Mouse (Mus musculus) urinary bladder, postnatal 10 days (tissue): ENCODE results near the gene Gast.

Experiments
- DNase-seq: peaks from one replicate; pipeline ENCODE4 v3.0.0; 2022; ENCODE audit warnings: low spot score

Gene Gast

DNA sequence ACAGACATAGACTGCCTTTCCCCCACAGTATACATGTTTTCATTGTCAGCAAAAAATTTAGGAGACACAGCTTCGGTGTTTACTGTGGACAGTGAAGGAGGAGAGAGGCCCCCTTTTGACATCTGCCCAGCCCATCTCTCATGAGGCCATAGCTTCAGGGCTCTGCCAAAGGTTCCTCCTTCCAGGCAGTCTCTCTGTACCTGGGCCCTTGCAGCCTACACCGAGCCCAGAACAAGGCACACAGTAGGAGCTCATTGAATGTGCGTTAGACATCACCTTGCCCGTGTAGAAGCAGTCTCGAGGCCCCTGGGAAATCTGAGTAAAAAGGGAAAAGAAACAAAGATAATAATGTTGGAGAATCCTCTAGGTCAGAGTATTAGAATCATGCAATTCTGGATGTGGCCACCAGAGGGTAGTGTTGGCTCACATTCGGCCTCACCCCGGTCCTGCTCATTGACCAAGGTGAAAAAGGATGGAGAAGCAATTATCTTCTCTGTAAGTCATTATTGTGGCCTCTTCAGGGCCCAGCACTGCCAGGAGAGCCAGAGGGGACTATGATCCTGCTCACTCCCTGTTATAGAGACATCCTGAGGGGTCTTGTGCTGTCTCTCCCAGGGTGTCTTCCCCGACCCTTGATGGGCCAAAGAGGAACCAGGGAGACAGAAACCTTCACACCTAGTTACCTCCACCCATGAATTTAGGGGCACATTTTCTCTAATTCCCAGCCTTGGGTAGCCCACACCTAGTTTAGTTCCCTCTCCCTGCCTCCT, 28.2 kb downstream of the Gast start:
- no peak for DNase-seq

DNA sequence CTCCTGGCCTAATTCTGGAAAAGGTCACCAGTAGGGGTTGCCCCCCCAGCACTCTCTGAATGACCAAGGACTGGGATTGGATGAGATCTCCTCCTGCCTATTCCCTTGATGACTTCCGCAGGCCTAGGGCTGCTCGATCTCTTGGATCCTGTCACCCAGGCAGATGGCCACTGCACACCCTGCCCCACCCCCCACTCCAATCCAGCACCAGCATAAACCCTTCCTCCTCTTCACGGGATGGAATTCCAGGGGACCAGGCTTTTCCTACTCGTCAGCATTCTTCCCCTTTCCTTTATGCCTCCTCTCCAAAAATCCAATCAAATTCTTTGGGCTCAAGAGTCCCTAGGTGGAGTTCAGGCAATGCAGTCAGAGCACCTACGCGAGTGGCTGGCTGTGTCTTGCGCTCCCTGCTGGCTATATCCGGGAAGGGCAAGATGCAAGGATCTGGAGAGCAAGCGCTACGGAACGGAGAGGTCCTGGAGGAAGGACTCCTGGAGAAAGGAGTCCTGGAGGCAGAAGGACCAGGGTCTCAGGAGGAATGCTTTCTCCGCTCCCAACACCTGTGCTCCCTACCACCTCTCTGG, 28.9 kb downstream of the Gast start:
- DNase-seq = no peak

DNA sequence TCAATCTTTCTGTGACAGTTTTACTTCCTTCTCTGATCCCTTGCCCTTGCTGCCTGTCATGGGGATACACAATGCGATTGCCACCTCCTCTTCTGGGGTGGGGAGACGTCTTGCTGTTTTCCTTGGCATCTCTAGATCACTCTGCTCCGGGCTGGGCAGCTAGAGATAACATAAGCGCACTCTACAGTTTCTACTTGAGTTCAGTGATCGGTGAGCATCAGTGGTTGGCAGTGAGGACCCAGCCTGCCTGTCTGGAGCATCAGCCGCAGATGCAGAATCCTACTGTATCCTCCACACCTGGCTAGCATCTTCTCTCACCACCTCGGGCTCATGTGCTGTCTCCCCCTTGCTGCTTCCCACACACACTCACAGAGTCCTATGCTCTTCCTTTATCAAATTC, 34.9 kb downstream of the Gast start:
- DNase-seq = no peak

DNA sequence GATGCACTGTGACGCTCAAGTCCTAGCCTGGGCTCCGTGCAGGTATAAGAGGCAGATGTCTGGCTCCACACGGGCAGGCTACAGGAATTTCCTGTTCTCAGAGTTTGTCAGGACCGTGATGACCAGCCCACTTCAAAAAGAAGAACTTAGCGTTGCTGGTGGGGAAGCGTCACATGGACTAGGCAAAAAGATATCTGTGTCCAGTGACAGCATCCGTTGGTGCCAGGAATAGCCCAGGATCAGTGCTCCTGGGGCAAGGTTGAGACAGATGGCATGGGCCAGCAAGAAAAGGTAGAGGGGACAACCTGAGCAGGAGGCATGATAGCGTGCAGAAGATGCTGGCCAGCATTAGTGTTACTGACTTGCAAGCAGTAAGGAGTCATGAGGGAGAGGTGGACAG, 35.6 kb downstream of the Gast start:
- DNase-seq = no peak

DNA sequence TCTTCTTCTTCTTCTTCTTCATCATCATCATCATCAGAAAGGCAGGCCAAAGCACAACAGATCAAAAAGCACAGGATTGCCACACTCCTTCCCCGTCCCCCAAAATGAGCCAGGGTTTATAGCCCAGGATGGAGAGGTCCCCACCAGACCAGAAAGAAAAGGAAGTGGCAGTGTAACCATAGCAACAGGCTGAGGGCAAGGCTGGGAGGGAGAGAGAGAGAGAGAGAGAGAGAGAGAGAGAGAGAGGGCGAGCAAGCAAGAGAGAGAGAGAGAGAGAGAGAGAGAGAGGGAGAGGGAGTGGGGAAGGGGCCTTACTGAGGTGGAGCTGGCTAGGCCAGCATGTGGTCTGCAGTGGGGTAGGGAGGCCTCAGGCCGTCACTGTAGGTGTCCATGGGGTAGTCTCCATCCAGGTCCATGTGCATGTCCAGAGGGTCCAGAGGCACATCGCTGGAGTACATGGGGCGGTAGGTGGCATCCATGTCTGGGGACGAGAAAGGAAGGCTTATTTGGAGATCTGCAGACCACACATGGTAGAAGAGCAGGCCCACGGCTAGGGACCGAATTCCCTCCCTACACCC, 37.9 kb downstream of the Gast start:
- no peak for DNase-seq

DNA sequence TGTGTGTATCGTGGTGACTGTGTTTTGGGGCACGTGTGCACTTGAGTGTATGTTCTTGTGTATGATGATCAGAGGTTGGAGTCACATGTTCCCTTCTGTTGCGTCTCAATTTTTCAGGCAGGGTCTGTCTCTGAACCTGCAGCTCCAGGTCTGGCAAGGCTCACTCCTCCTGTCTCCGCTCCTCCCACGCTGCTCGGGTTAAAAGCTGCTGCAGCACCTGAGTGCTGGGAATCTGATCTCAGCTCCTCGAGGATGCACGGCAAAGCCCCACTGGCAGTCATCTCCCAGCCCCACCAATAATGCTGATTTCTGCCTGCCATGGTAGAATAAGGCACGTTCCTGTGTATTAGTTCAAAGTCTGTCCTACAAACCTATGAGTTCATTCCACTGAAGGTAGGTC, 40.9 kb downstream of the Gast start:
- DNase-seq = no peak

DNA sequence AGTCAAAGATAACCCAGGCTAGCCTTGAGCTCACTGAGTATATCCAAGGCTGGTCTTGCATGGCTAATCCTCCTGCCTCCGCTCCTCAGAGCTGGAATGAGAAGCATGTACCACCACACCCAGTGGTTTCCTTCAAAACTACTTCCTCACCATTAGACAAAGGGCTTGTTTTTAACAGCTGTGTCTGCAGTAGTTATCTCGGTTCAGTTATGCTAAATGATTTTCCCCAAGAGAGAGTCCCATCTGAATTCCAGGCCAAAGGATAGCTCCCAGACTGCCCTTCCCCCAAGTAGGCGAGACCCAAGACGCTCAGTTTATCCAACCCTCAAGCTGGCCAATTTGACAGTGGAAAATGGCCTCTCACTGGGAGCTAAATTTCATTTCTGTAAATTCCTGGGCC, 41.8 kb downstream of the Gast start:
- no peak for DNase-seq

DNA sequence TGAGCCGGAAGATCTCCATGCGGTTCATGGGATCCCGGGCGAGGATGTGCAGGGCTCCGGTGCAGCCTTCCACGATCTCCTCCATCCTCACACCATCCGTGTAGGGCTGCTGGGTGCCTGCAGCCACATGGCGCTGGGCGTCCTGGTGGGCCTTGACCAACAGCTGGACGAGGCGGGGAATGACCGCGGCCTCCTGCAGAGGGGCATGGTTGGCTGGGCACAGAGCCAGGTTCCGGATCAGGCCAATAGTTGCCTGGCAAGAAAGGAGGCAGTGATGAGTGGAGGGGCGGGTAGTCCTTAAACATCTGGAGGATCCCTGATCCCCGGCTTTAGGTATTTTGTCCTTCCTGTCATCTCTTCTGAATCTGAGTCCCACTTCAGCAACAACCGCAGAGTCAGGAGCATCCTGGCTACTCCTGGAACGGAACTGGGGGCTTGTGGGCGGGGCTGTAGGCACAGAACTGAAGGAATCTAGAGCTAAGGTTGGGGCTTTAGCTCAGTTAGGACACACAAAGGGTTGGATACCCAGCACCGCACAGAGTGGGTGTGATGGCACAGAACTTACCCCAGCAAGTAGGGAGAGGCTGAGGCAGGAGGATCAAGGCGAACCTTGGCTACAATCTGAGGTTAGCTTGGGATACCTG, 42.7 kb downstream of the Gast start:
- no peak for DNase-seq

DNA sequence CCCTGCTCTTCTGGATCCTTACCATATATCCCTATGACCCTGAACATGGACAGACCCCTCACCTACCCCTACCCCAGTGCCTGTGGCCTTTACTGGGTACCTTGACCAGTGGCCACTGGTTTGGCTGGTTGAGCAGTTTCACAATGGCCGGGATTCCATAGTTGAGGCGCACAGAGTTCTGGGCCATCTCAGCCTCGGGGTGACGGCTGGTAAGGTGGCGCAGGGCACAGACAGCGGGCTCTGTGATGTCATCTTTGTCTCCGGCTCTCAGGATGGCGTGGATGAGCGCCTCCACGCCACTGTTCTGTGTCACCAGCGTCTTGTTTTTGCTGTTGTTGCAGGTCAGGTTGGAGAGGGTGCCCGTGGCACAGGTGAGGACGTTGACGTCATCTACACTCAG, 43.8 kb downstream of the Gast start:
- no peak for DNase-seq

DNA sequence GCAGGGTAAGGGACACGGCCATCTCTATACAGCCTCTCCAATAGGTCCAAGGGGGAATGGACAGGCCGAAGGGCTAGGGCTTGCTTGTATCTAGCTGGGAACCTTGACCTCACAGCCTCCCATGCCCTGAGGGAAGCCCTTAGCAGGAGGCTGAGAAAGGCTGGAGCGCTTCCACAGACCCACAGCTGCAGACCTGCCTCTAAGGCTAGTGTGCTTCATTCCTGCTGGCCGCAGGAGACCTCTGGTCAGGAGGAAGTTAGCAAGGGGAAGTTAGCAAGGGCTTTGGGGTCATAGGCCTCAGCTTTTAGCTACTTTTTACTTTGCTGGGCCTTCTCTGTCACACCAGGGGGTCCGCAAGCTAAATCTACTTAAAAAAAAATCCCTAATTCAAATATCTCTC, 44.2 kb downstream of the Gast start:
- DNase-seq = no peak

DNA sequence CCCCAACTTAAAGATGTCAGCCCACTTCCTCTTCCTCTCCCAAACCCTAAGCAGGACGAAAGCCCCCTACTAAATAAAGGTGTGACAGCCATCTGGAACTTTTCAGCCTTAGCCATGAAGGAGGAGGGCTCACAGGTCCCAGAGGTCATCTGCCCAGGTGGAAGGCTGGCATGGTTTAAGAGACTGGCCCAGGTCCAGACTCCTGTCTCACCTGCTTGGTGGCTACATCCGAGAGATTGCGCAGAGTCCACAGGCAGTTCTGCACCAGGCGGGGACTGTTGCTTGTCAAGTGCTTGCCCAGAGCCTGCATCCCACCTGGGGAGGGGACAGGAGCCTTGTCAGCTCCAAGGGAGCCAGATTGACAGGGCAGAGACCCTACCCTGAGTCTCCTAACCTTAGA, 45.1 kb downstream of the Gast start:
- DNase-seq = no peak

DNA sequence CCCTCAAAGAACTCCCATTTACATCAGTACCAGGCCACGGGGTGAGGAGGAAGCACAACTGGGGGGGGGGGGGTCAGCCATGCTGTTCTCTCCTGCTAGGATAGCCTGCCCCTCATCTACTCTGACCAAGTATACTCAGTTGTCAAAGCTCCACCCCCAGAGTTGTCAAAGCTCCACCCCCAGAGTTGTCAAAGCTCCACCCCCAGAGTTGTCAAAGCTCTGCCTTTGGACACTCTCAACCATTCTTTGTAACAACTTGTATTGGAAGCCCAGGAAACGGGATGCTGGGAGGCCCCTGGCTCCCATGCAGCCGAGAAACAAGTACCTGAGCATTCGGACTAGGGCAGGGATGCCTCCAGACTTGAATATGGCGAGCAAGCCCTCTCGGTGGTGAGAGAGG, 48.5 kb downstream of the Gast start:
- DNase-seq = no peak

DNA sequence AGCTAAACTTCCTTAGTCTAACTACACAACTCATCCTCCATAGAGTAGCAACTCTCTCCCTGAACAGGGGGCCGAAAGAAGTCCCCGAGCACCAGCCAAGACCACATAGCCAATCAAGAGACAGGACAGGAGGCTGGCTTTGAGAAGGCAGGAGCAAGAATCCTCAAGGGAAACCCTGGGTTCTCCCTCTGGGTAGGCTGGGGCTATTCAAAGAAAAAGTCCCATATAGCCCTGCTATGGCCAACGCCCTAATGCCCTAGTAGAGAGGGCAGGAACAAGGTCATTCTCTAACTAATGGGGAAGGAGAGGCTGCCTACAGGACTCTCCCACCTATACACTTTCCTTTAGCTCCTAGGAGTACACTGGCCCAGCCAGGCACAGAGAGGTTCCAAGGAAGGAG, 50.8 kb downstream of the Gast start:
- DNase-seq = no peak

DNA sequence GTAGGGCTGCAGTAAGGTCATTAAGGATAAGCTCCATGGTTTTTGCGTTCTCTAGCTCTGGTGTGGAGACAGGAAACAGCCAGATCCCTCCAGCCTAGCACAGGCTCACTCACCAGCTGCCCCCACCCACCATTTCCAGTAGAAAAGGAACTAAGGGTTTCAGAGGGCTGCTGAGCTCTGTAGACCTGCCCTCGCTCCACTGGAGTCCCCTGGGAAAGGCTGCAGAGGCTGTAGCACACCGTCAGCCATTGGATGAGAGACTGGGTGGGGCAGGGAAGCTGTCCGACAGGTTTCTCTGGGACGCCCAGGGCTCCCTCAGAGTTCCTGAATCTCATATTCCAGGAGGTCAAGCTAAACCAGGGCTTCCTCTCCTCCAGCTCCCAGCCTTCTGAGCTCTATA, 52.4 kb downstream of the Gast start:
- DNase-seq = no peak
